Mouse (Mus musculus) kidney, embryonic 16.5 days (tissue): ENCODE measurements at regions not wholly inside any gene's neighbourhood (a gene's known extent, or its start where the extent isn't known, plus 50 kb on each side); places are given as distances from the start of the nearest gene placed in this dataset.
"Not testable (repeated sequence)": the region's sequence is repeated elsewhere in the genome, so short reads cannot be mapped to it uniquely, and the experiment has no call there.

ENCODE experiments used
- ATAC-seq: fragments of 200-750 bp; cut with Nextera tagmentation; 2 replicates; pipeline ENCODE4 v1.8.0; 2017; ENCODE audit warnings: moderate TSS enrichment; ENCODE audit not compliant: low FRiP score, low TSS enrichment
- H3K27ac ChIP-seq: fragments of 300-500 bp; sonication (generic); 2 replicates; pipeline ENCODE4 v1.5.1; 2014; ENCODE audit warnings: low read length
- H3K27me3 ChIP-seq: fragments of 300-500 bp; sonication (generic); 2 replicates; pipeline ENCODE4 v1.6.1; 2014; ENCODE audit warnings: low read length, control low read depth, mixed read lengths; ENCODE audit not compliant: insufficient read depth
- H3K36me3 ChIP-seq: fragments of 300-500 bp; sonication (generic); 2 replicates; pipeline ENCODE4 v1.6.1; 2014; ENCODE audit warnings: low read length, control low read depth, mixed read lengths; ENCODE audit not compliant: insufficient read depth
- H3K4me1 ChIP-seq: fragments of 300-500 bp; sonication (generic); 2 replicates; pipeline ENCODE4 v1.6.1; 2014; ENCODE audit warnings: low read length, control low read depth, mixed read lengths; ENCODE audit not compliant: insufficient read depth
- H3K4me2 ChIP-seq: fragments of 300-500 bp; sonication (generic); replicated peaks from 2 replicates; pipeline ENCODE4 v1.6.1; 2014; ENCODE audit warnings: low read depth, low read length
- H3K4me3 ChIP-seq: fragments of 300-500 bp; sonication (generic); 2 replicates; pipeline ENCODE4 v1.5.1; 2014; ENCODE audit warnings: mild to moderate bottlenecking, low read length
- H3K9ac ChIP-seq: fragments of 300-500 bp; sonication (generic); replicated peaks from 2 replicates; pipeline ENCODE4 v1.6.1; 2014; ENCODE audit warnings: low read length
- H3K9me3 ChIP-seq: fragments of 300-500 bp; sonication (generic); 2 replicates; pipeline ENCODE4 v1.6.1; 2016; ENCODE audit warnings: low read length, control low read depth
- WGBS: fragments of 180-500 bp; shearing (Covaris S2); extraction: QIAGEN DNeasy Blood & Tissue Kit; methylation state at CpG from one replicate; pipeline ENCODE4 v1.1.7; 2014; 5-methylcytosine and 5-hydroxymethylcytosine counted together

DNA sequence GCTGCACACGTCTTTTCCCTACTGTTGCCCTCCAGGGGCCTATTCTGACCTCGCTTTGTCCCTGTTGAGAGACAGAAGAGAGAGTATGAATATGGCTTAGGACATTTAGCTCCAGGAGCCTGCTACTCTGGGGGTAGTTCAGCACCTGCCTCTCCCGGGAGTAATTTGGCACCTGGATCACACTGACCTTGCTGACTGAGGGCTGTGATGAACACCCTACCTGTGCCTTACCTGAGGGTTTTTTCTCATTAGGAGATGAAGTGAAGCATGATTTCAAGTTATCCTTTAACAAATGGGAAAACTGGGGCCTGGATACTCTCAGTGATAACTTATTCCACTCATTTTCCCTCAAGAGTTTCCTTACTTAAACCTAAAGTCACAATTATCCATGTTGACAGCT, 721.2 kb upstream of the Nr2f1 start:
- WGBS: 41% methylated on average over 3 of the region's 3 CpGs
- no peak overlapping the region for H3K27ac ChIP-seq
- H3K27me3 ChIP-seq: no peaks in the 10 kb centered on the region
- H3K9ac ChIP-seq: no peak overlapping the region
- no peaks in the 10 kb centered on the region for H3K9me3 ChIP-seq
- H3K4me2 ChIP-seq: no peak overlapping the region
- no peak overlapping the region for H3K4me3 ChIP-seq
- H3K36me3 ChIP-seq: no peaks in the 10 kb centered on the region
- H3K4me1 ChIP-seq: no peaks in the 10 kb centered on the region
- peak; percentile 69; the same call in 1 of the 2 replicates for ATAC-seq

DNA sequence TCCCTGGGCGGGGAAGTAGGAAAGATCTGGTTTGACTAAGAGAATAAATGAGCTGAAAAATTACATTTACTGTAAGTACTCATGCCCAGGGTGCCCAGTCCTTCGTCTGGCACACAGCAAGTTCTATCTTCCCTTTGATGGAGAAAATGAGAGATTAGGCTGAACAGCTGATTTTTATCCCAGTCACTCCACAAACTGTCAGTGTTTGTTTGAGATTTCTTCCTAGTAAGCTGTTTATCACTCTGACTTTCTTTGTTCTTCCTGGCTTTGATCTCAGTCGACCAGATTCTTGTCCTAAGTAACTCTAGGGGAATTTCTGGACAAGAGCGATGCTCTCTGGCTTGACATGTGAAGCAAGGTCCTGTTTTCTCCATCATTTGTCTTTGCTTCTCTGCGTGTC, 710.3 kb upstream of the Nr2f1 start:
- ATAC-seq: no peak
- no peak overlapping the region for H3K9ac ChIP-seq
- H3K27me3 ChIP-seq: no peaks in the 10 kb centered on the region
- H3K9me3 ChIP-seq: no peaks in the 10 kb centered on the region
- no peak overlapping the region for H3K27ac ChIP-seq
- 25% methylated on average over 5 of the region's 5 CpGs for WGBS
- no peak overlapping the region for H3K4me2 ChIP-seq
- H3K4me1 ChIP-seq: no peaks in the 10 kb centered on the region
- H3K36me3 ChIP-seq: no peaks in the 10 kb centered on the region
- no peak overlapping the region for H3K4me3 ChIP-seq

DNA sequence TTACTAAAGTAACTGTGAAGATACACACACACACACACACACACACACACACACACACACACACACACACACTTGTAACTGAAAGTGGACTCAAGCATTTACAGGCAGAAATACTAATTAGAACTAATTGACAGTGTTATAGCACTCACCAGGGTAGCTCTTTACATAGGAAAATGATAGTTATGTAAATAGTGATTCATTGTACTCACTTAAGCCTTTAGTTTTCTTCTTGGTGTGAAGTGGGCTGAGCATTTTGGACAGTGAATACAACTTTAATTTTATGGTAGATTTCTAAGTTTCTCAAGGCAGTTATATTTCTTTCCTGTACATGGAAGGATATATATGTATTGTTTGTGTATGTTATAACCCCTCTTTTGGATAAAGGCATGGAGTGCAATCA, 704.5 kb upstream of the Nr2f1 start:
- no peak overlapping the region for H3K4me3 ChIP-seq
- no peak for ATAC-seq
- no peak overlapping the region for H3K9ac ChIP-seq
- H3K4me2 ChIP-seq: no peak overlapping the region
- no peaks in the 10 kb centered on the region for H3K4me1 ChIP-seq
- H3K9me3 ChIP-seq: no peaks in the 10 kb centered on the region
- no peaks in the 10 kb centered on the region for H3K36me3 ChIP-seq
- H3K27ac ChIP-seq: no peak overlapping the region
- H3K27me3 ChIP-seq: no peaks in the 10 kb centered on the region

DNA sequence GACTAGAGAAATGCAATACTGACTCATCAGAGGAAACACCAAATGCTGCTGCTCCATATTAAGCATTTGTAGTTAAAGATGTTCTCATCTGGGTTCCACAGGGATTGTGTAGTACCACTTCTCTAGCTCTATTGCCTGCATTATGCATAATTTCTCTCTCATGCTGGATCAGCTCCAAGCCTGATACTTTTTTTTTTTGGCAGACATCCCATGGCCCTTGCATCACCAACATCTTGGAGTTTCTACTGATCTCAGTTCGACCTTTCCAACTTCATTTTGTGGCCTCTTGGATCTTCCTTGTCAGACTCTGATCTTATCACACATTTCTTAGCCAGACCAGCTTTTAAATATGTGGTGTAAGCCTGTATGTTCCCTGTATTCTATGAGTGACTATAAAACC, 701.1 kb upstream of the Nr2f1 start:
- Histone ChIP-seq H3K36me3 (no peaks in the 10 kb centered on the region), H3K4me2 (no peak overlapping the region), H3K9me3 (no peaks in the 10 kb centered on the region), H3K27me3 (no peaks in the 10 kb centered on the region), H3K4me1 (no peaks in the 10 kb centered on the region), H3K4me3 (no peak overlapping the region), H3K27ac (no peak overlapping the region), H3K9ac (no peak overlapping the region)
- WGBS: 88% methylated on average over 1 of the region's 1 CpGs
- ATAC-seq: no peak

DNA sequence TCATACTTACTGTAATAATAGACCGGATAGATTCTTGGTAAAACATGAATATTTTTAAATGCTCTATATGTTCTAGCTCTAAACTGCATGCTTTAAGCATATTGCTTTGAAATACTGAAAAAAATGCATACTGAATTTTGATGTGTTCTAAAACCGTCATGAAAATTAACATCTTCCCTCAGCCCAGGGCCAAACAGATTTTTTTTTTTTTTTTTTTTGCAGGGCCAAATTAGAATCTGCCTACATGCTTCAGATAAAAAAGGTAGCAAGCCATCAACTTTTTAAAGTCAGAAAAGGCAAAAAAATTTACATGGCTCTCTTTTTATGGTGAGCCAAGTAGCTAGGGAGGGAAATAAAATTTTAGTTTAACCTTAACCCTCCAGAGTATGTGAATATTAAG, 692.7 kb upstream of the Nr2f1 start:
- no peak overlapping the region for H3K9ac ChIP-seq
- no peaks in the 10 kb centered on the region for H3K9me3 ChIP-seq
- no peaks in the 10 kb centered on the region for H3K27me3 ChIP-seq
- no peaks in the 10 kb centered on the region for H3K4me1 ChIP-seq
- H3K27ac ChIP-seq: no peak overlapping the region
- H3K36me3 ChIP-seq: no peaks in the 10 kb centered on the region
- no peak overlapping the region for H3K4me2 ChIP-seq
- H3K4me3 ChIP-seq: no peak overlapping the region
- 87% methylated on average over 2 of the region's 2 CpGs for WGBS
- ATAC-seq: no peak

DNA sequence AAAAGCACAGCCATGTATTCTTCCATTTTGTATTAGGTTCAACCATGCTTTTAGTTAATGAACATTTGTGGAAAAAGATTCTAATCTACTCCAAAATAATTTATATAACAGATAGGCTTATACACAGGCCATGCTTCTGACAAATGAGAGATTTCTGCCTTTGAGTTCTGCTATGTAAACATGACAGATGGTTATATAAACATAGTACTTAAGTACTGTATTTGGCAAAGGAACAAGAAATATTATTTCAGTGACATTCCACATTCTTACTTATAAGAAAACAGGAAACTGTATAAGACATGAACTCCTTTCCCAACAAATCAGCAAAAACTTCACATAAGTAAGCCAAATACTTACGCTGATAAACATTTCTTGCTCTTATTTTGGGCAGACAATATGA, 683.5 kb upstream of the Nr2f1 start:
- no peak overlapping the region for H3K4me2 ChIP-seq
- WGBS: 65% methylated on average over 1 of the region's 1 CpGs
- H3K9ac ChIP-seq: no peak overlapping the region
- no peaks in the 10 kb centered on the region for H3K27me3 ChIP-seq
- ATAC-seq: no peak; the same call in 1 of the 2 replicates
- H3K27ac ChIP-seq: no peak overlapping the region
- no peak overlapping the region for H3K4me3 ChIP-seq
- H3K36me3 ChIP-seq: no peaks in the 10 kb centered on the region
- no peaks in the 10 kb centered on the region for H3K4me1 ChIP-seq
- H3K9me3 ChIP-seq: no peaks in the 10 kb centered on the region

DNA sequence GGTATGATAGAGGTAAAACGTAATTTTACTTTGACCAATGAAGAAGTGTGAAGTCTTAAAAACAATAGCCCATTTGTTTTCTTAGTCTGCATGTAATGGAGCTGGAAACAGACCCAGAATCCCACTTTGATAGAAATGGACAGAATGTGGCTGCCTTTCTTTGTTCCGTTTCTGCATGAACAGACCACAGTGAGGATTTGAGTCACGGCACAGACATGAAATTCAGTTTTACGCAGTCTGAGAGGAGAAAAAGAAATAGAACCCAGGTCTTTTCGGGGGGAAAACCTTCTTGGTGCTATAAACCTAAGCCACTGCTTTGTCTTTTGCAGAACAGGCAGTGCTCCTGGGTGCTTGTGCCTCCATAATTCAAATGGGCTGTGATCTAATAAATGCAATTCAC, 673.0 kb upstream of the Nr2f1 start:
- H3K27ac ChIP-seq: no peak overlapping the region
- H3K9ac ChIP-seq: no peak overlapping the region
- 30% methylated on average over 5 of the region's 5 CpGs for WGBS
- no peak for ATAC-seq
- peaks cover 21% of the 10 kb centered on the region for H3K4me1 ChIP-seq
- H3K4me3 ChIP-seq: no peak overlapping the region
- no peaks in the 10 kb centered on the region for H3K36me3 ChIP-seq
- H3K27me3 ChIP-seq: no peaks in the 10 kb centered on the region
- H3K4me2 ChIP-seq: no peak overlapping the region
- no peaks in the 10 kb centered on the region for H3K9me3 ChIP-seq

DNA sequence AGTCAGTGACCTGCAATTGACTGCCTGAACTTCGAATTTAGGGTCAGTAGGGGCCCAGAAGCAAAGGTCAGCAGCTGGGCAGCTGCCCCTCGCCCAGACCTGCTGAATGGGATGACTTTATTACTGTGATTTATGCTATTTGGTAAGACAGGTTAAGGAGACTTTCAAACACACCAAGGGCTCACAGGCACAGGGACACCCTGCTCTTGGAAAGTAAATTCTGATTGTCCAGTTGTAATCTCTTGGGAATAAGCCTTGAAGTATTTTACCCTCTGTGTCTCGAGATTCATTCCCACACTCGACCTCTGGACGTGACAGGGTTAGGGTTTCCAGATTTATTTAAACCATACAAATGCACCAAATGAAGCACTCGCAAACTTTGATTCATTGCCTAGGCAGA, 672.4 kb upstream of the Nr2f1 start:
- H3K4me2 ChIP-seq: 0 out of 2 replicates have a peak overlapping the region, but pooled peaks have one; percentile 15
- no peak overlapping the region for H3K9ac ChIP-seq
- peak; percentile 44 for ATAC-seq
- no peak overlapping the region for H3K4me3 ChIP-seq
- 11% methylated on average over 6 of the region's 6 CpGs for WGBS
- H3K27ac ChIP-seq: 0 out of 2 replicates have a peak overlapping the region, but pooled peaks have one; percentile 29
- H3K27me3 ChIP-seq: no peaks in the 10 kb centered on the region
- H3K36me3 ChIP-seq: no peaks in the 10 kb centered on the region
- H3K4me1 ChIP-seq: peaks cover 21% of the 10 kb centered on the region
- no peaks in the 10 kb centered on the region for H3K9me3 ChIP-seq

DNA sequence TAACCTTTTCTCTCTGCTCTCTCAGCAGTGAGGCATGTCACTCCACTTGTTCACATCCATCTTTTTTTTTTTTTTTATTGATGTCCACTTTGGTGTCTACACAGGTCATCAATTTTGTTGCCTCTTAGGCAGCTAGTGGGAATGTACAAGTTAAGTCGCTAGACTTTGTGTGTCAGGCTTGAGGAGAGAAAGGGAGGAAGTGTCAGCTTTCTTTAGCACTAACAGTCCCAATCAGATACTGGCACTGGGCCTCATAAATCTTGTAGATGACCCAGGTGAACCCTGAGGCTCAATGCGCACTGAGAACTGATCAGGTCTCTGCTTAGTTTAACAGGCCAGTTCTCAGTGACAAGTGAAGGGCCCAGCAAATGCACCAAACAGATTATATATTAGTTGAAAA, 671.7 kb upstream of the Nr2f1 start:
- Histone ChIP-seq H3K27ac (no peak overlapping the region), H3K9ac (no peak overlapping the region), H3K4me3 (no peak overlapping the region), H3K4me2 (no peak overlapping the region), H3K4me1 (peaks cover 21% of the 10 kb centered on the region), H3K9me3 (no peaks in the 10 kb centered on the region), H3K36me3 (no peaks in the 10 kb centered on the region), H3K27me3 (no peaks in the 10 kb centered on the region)
- ATAC-seq: peak; percentile 91
- WGBS: 17% methylated on average over 2 of the region's 2 CpGs

DNA sequence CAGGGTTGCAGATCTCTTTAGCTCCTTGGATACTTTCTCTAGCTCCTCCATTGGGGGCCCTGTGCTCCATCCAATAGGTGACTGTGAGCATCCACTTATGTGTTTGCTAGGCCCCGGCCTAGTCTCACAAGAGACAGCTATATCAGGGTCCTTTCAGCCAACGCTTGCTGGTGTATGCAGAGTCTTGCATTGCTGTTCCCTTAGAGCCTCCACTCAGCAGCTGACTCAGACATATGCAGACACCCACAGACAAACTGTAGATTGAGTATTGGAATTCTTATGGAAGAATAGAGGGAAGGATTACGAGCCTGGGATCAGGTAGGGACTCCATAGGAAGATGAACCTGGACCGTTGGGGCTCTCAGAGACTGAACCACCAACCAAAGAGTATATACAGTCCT, 624.8 kb upstream of the Nr2f1 start:
- not testable (repeated sequence) for H3K9ac ChIP-seq, H3K4me1 ChIP-seq, H3K27me3 ChIP-seq, H3K4me2 ChIP-seq, H3K36me3 ChIP-seq, H3K27ac ChIP-seq, H3K9me3 ChIP-seq, H3K4me3 ChIP-seq, ATAC-seq
- 88% methylated on average over 4 of the region's 4 CpGs for WGBS

DNA sequence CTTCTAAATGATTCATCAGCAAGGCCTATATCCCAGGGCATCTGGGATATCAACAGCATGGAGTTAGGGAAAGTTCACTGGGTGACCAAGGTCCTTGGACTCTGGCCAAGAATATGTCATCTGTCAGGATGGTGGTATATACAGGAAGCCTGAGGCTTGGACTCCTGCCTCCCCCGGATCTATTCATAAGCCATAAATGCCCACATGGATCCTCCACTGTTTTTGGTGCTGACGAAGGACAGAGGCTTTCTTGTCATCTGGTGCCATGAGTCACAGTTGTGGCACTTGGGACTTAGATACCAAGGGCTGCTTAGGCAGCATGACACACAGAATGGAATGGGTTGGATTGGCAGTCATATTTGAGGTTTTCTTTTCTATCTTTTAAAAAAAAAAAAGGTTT, 610.1 kb upstream of the Nr2f1 start:
- H3K4me1 ChIP-seq: 0 out of 2 replicates have a peak, but pooled peaks cover 2% of the 10 kb centered on the region
- WGBS: 45% methylated on average over 2 of the region's 2 CpGs
- H3K4me2 ChIP-seq: no peak overlapping the region
- H3K9me3 ChIP-seq: no peaks in the 10 kb centered on the region
- no peak overlapping the region for H3K9ac ChIP-seq
- H3K36me3 ChIP-seq: no peaks in the 10 kb centered on the region
- H3K4me3 ChIP-seq: no peak overlapping the region
- H3K27me3 ChIP-seq: no peaks in the 10 kb centered on the region
- no peak overlapping the region for H3K27ac ChIP-seq
- no peak; the same call in 1 of the 2 replicates for ATAC-seq
